Mouse (Mus musculus) heart, postnatal 36 days (tissue): Measurements from ENCODE around the gene 1700003E16Rik. TPM values are rescaled to one million over a fixed set of nuclear protein-coding genes. Genes with fewer than 3 reads are reported as not detected.

Source experiments
- DNase-seq, 2 experiments: peaks; one replicate each; pipeline ENCODE4 v3.0.0; 2021 to 2022
- intact Hi-C: fragments of 180-260 bp; cut with DNase I; formaldehyde crosslinking; loops from one replicate; pipeline ENCODE4 v1.15.1; 2025
- total RNA-seq, 2 experiments: library from RNA; stranded (reverse); gene quantifications; 2 replicates each; pipeline ENCODE4 v1.2.3; 2021

1700003E16Rik gene
- total RNA-seq: under 1 TPM; 0.16 to 0.39 TPM

GRCm38 (mm10) chr6:83156259-83156684 lies at the start of gene 1700003E16Rik, which contains the start of gene Wdr54:
Gene 1700003E16Rik, plus strand, starts transcription at chr6:83156404.
Gene Wdr54, minus strand, starts transcription at chr6:83156397.
- intact Hi-C loops: no loop called here

GRCm38 (mm10) chr6:83107566-83108400 lies 48.4 kb upstream of the 1700003E16Rik start:
- intact Hi-C loops: loop anchor here (5.0 kb wide), 1 partner anchor 170 kb away; no protein-coding TSS in a partner anchor
- DNase-seq: peak; percentile 75 to 81

More at GRCm38 (mm10) chr6:83156259-83156684, at the start of gene 1700003E16Rik, which contains the start of gene Wdr54:
- DNase-seq: peak; percentile 51 to 63

GRCm38 (mm10) chr6:83108762-83109668 lies 47.2 kb upstream of the 1700003E16Rik start, which contains the start of gene Mrpl53:
Gene Mrpl53, plus strand, starts transcription at chr6:83109040.
- DNase-seq: peak; percentile 85 to 88
- intact Hi-C loops: loop anchor here (5.0 kb wide), 1 partner anchor 168 kb away; no protein-coding TSS in a partner anchor

- DNase-seq: no peak
- intact Hi-C loops: no loop called here
Measured at GRCm38 (mm10) chr6:83111510-83112136, 44.6 kb upstream of the 1700003E16Rik start.

- intact Hi-C loops: no loop called here
- peak; percentile 95 to 96 for DNase-seq
Measured at GRCm38 (mm10) chr6:83115011-83115671, 41.1 kb upstream of the 1700003E16Rik start, which contains the start of gene Mogs. Gene Mogs, plus strand, starts transcription at chr6:83115496.

GRCm38 (mm10) chr6:83115682-83116372 lies 40.4 kb upstream of the 1700003E16Rik start:
- intact Hi-C loops: loop anchor here (2.0 kb wide), 1 partner anchor 45 kb away; no protein-coding TSS in a partner anchor
- DNase-seq: no peak

GRCm38 (mm10) chr6:83116373-83117164 lies 39.6 kb upstream of the 1700003E16Rik start:
- intact Hi-C loops: loop anchor here (2.0 kb wide), 1 partner anchor 44 kb away; no protein-coding TSS in a partner anchor
- DNase-seq: no peak

GRCm38 (mm10) chr6:83117165-83117438 lies 39.1 kb upstream of the 1700003E16Rik start:
- intact Hi-C loops: loop anchor here (2.0 kb wide), 1 partner anchor 44 kb away; no protein-coding TSS in a partner anchor
- DNase-seq: no peak

GRCm38 (mm10) chr6:83117616-83118015 lies 38.6 kb upstream of the 1700003E16Rik start:
- intact Hi-C loops: loop anchor here (2.0 kb wide), 1 partner anchor 43 kb away; no protein-coding TSS in a partner anchor

GRCm38 (mm10) chr6:83118369-83118768 lies 37.8 kb upstream of the 1700003E16Rik start:
- intact Hi-C loops: no loop called here
- no peak for DNase-seq

More at GRCm38 (mm10) chr6:83117616-83118015, 38.6 kb upstream of the 1700003E16Rik start:
- DNase-seq: no peak

GRCm38 (mm10) chr6:83118825-83119733 lies 37.1 kb upstream of the 1700003E16Rik start:
- DNase-seq: no peak
- intact Hi-C loops: no loop called here

- no peak for DNase-seq
- intact Hi-C loops: no loop called here
Measured at GRCm38 (mm10) chr6:83119734-83120051, 36.5 kb upstream of the 1700003E16Rik start.

GRCm38 (mm10) chr6:83120930-83121862 lies 35.0 kb upstream of the 1700003E16Rik start, which contains the start of gene Wbp1:
Gene Wbp1, minus strand, starts transcription at chr6:83121559.
- intact Hi-C loops: no loop called here
- peak; percentile 88 to 93 for DNase-seq

GRCm38 (mm10) chr6:83121863-83122710 lies 34.1 kb upstream of the 1700003E16Rik start:
- no peak for DNase-seq
- intact Hi-C loops: no loop called here

GRCm38 (mm10) chr6:83122961-83123360 lies 33.2 kb upstream of the 1700003E16Rik start:
- intact Hi-C loops: no loop called here
- DNase-seq: no peak
